Mouse (Mus musculus) midbrain, embryonic 12.5 days (tissue): ENCODE measurements at regions not wholly inside any gene's neighbourhood (a gene's known extent, or its start where the extent isn't known, plus 50 kb on each side); places are given as distances from the start of the nearest gene placed in this dataset.

Source experiments
- ATAC-seq: fragments of 200-750 bp; cut with Nextera tagmentation; 2 replicates; pipeline ENCODE4 v1.8.0; 2017; ENCODE audit warnings: low read depth, moderate TSS enrichment, moderate library complexity; ENCODE audit not compliant: low FRiP score
- H3K27ac ChIP-seq: fragments of 300-500 bp; sonication (generic); replicated peaks from 2 replicates; pipeline ENCODE4 v1.5.1; 2016; ENCODE audit warnings: mild to moderate bottlenecking
- H3K27me3 ChIP-seq: fragments of 300-500 bp; sonication (generic); 2 replicates; pipeline ENCODE4 v1.6.1; 2016; ENCODE audit warnings: mild to moderate bottlenecking
- H3K36me3 ChIP-seq: fragments of 300-500 bp; sonication (generic); 2 replicates; pipeline ENCODE4 v1.6.1; 2016
- H3K4me1 ChIP-seq: fragments of 300-500 bp; sonication (generic); 2 replicates; pipeline ENCODE4 v1.6.1; 2016
- H3K4me2 ChIP-seq: fragments of 300-500 bp; sonication (generic); replicated peaks from 2 replicates; pipeline ENCODE4 v1.6.1; 2016; ENCODE audit warnings: mild to moderate bottlenecking, moderate library complexity
- H3K4me3 ChIP-seq: fragments of 300-500 bp; sonication (generic); 2 replicates; pipeline ENCODE4 v1.5.1; 2016; ENCODE audit warnings: mild to moderate bottlenecking
- H3K9ac ChIP-seq: fragments of 300-500 bp; sonication (generic); replicated peaks from 2 replicates; pipeline ENCODE4 v1.6.1; 2016; ENCODE audit warnings: mild to moderate bottlenecking, moderate library complexity
- H3K9me3 ChIP-seq: fragments of 300-500 bp; sonication (generic); 2 replicates; pipeline ENCODE4 v1.6.1; 2016; ENCODE audit warnings: mild to moderate bottlenecking
- WGBS: fragments of 180-500 bp; shearing (Covaris S2); methylation state at CpG from one replicate; pipeline ENCODE4 v1.1.7; 2016; 5-methylcytosine and 5-hydroxymethylcytosine counted together

- Histone ChIP-seq H3K36me3 (no peaks in the 10 kb centered on the region), H3K27me3 (no peaks in the 10 kb centered on the region), H3K27ac (no peak overlapping the region), H3K9me3 (no peaks in the 10 kb centered on the region), H3K4me2 (no peak overlapping the region), H3K9ac (no peak overlapping the region), H3K4me3 (no peak overlapping the region), H3K4me1 (no peaks in the 10 kb centered on the region)
- no peak for ATAC-seq
- 79% methylated on average over 4 of the region's 4 CpGs for WGBS
Measured at GRCm38 (mm10) chr19:27161933-27162332, 54.4 kb upstream of the Vldlr start.
